Mouse (Mus musculus) limb, embryonic 11.5 days (tissue): Measurements from ENCODE around the gene Smpd1. TPM values are rescaled to one million over a fixed set of nuclear protein-coding genes. Genes with fewer than 3 reads are reported as not detected.

Experiments used
- polyA plus RNA-seq: library from polyadenylated mRNA; unstranded; fragments of >200 nt; fragmentation: Nextera tagmentation; extraction: Ambion mirVana; gene quantifications from 2 replicates; pipeline ENCODE4 v1.2.1, GENCODE M21; 2014

Smpd1 gene
- polyA plus RNA-seq, 1 experiment from 2014 or later: 31.6 TPM

Other genes with a start within 250 kb of the Smpd1 start
- not detected in 2 replicates for gene Olfr689, start 243.2 kb upstream of the Smpd1 start, polyA plus RNA-seq
- gene Olfr690, start 220.3 kb upstream of the Smpd1 start, polyA plus RNA-seq: not detected in 2 replicates
- gene Olfr691, start 212.1 kb upstream of the Smpd1 start, polyA plus RNA-seq: not detected in 2 replicates
- gene Olfr692, start 186.1 kb upstream of the Smpd1 start, polyA plus RNA-seq: not detected in 2 replicates
- not detected in 2 replicates for gene Gm5901, start 179.3 kb upstream of the Smpd1 start, polyA plus RNA-seq
- 36.6 and 37.3 TPM in 2 replicates for gene Fam160a2, start 154.3 kb upstream of the Smpd1 start, polyA plus RNA-seq
- not detected in 2 replicates for gene Cnga4, start 149.8 kb upstream of the Smpd1 start, polyA plus RNA-seq
- not detected in 2 replicates for gene Cckbr, start 128.6 kb upstream of the Smpd1 start, polyA plus RNA-seq
- 21.0 and 21.1 TPM in 2 replicates for gene Cavin3, start 72.1 kb upstream of the Smpd1 start, polyA plus RNA-seq
- 54.5 and 60.1 TPM in 2 replicates for gene Apbb1, start 27.3 kb downstream of the Smpd1 start, polyA plus RNA-seq
- 0.13 TPM in 1 of 2 replicates, not detected in the other for gene Hpx, start 45.8 kb downstream of the Smpd1 start, polyA plus RNA-seq
- gene Trim3, start 79.2 kb downstream of the Smpd1 start, polyA plus RNA-seq: 22.7 and 25.8 TPM in 2 replicates
- gene Timm10b, start 85.7 kb downstream of the Smpd1 start, polyA plus RNA-seq: 160 and 166 TPM in 2 replicates
- gene Arfip2, start 86.1 kb downstream of the Smpd1 start, polyA plus RNA-seq: 72.6 and 80.0 TPM in 2 replicates
- 15.1 and 16.0 TPM in 2 replicates for gene Gm45799, start 86.2 kb downstream of the Smpd1 start, polyA plus RNA-seq
- 0.62 and 1.2 TPM in 2 replicates for gene Dnhd1, start 96.5 kb downstream of the Smpd1 start, polyA plus RNA-seq
- gene Ilk, start 182.2 kb downstream of the Smpd1 start, polyA plus RNA-seq: 224 and 237 TPM in 2 replicates
- gene Rrp8, start 183.0 kb downstream of the Smpd1 start, polyA plus RNA-seq: 48.4 and 50.6 TPM in 2 replicates
- 166 and 179 TPM in 2 replicates for gene Taf10, start 190.0 kb downstream of the Smpd1 start, polyA plus RNA-seq
- 35.9 and 41.7 TPM in 2 replicates for gene Tpp1, start 197.9 kb downstream of the Smpd1 start, polyA plus RNA-seq
- 22.8 and 25.5 TPM in 2 replicates for gene Dchs1, start 233.3 kb downstream of the Smpd1 start, polyA plus RNA-seq